Mouse (Mus musculus): ENCODE results near the gene Tmem120b. TPM values are rescaled to one million over a fixed set of nuclear protein-coding genes. Genes with fewer than 3 reads are reported as not detected.

Tmem120b gene
- total and polyA plus RNA-seq, 2 experiments from 2014 or later = 15.3 to 17.7 TPM

- Histone ChIP-seq H3K36me3 (ENCODE audit: insufficient read depth, low read length) (peaks cover 65% of the 10 kb centered on the region), H3K27ac (no peak overlapping the region), H3K4me3 (ENCODE audit: low read length) (no peak overlapping the region), H3K4me2 (ENCODE audit: low read depth, low read length) (no peak overlapping the region), H3K4me1 (ENCODE audit: insufficient read depth, low read length) (no peaks in the 10 kb centered on the region), H3K9me3 (ENCODE audit: low read length) (no peaks in the 10 kb centered on the region), H3K27me3 (ENCODE audit: insufficient read depth, low read length) (no peaks in the 10 kb centered on the region), H3K9ac (replicated peaks; ENCODE audit: low read length) (no peak overlapping the region)
- peak; percentile 67 for TF ChIP-seq CTCF (IDR thresholded peaks at IDR 0.05; ENCODE audit: low read depth)
- DNase-seq (ENCODE audit: low spot score) (no peak), ATAC-seq (no peak)
- WGBS = 75% methylated on average over 12 of the region's 12 CpGs
Measured at GRCm38 (mm10) chr5:123156763-123157162, 88.5 kb downstream of the Tmem120b start.

- Histone ChIP-seq H3K9me3 (ENCODE audit: low read length) (no peaks in the 10 kb centered on the region), H3K4me1 (ENCODE audit: insufficient read depth, low read length) (no peaks in the 10 kb centered on the region), H3K4me3 (ENCODE audit: low read length) (no peak overlapping the region), H3K27me3 (ENCODE audit: insufficient read depth, low read length) (no peaks in the 10 kb centered on the region), H3K27ac (no peak overlapping the region), H3K9ac (replicated peaks; ENCODE audit: low read length) (no peak overlapping the region), H3K4me2 (ENCODE audit: low read depth, low read length) (no peak overlapping the region), H3K36me3 (ENCODE audit: insufficient read depth, low read length) (peaks cover 60% of the 10 kb centered on the region)
- no peak for TF ChIP-seq CTCF (IDR thresholded peaks at IDR 0.05; ENCODE audit: low read depth)
- DNase-seq (ENCODE audit: low spot score) = no peak
- ATAC-seq = no peak
- WGBS = 90% methylated on average over 4 of the region's 4 CpGs
Measured at GRCm38 (mm10) chr5:123157972-123158371, 89.8 kb downstream of the Tmem120b start.

GRCm38 (mm10) chr5:123159446-123159845 is 91.2 kb downstream of the Tmem120b start:
- no peaks in the 10 kb centered on the region for H3K9me3 ChIP-seq (ENCODE audit: low read length)
- WGBS = 88% methylated on average over 4 of the region's 4 CpGs
- H3K4me1 ChIP-seq (ENCODE audit: insufficient read depth, low read length) = no peaks in the 10 kb centered on the region
- no peak overlapping the region for H3K27ac ChIP-seq
- no peak overlapping the region for H3K9ac ChIP-seq (replicated peaks; ENCODE audit: low read length)
- no peak for TF ChIP-seq CTCF (IDR thresholded peaks at IDR 0.05; ENCODE audit: low read depth)
- no peak overlapping the region for H3K4me3 ChIP-seq (ENCODE audit: low read length)
- H3K4me2 ChIP-seq (ENCODE audit: low read depth, low read length) = no peak overlapping the region
- ATAC-seq (no peak), DNase-seq (ENCODE audit: low spot score) (no peak)
- H3K36me3 ChIP-seq (ENCODE audit: insufficient read depth, low read length) = peaks cover 67% of the 10 kb centered on the region
- no peaks in the 10 kb centered on the region for H3K27me3 ChIP-seq (ENCODE audit: insufficient read depth, low read length)

GRCm38 (mm10) chr5:123159866-123160265 is 91.7 kb downstream of the Tmem120b start:
- no peak for TF ChIP-seq CTCF (IDR thresholded peaks at IDR 0.05; ENCODE audit: low read depth)
- H3K9me3 ChIP-seq (ENCODE audit: low read length) = no peaks in the 10 kb centered on the region
- 90% methylated on average over 15 of the region's 15 CpGs for WGBS
- H3K9ac ChIP-seq (replicated peaks; ENCODE audit: low read length) = 0 out of 2 replicates have a peak overlapping the region, but pooled peaks have one; percentile 3
- ATAC-seq = no peak
- no peak overlapping the region for H3K4me3 ChIP-seq (ENCODE audit: low read length)
- H3K27ac ChIP-seq = no peak overlapping the region
- DNase-seq (ENCODE audit: low spot score) = no peak
- H3K36me3 ChIP-seq (ENCODE audit: insufficient read depth, low read length) = peaks cover 65% of the 10 kb centered on the region
- H3K4me1 ChIP-seq (ENCODE audit: insufficient read depth, low read length) = no peaks in the 10 kb centered on the region
- H3K27me3 ChIP-seq (ENCODE audit: insufficient read depth, low read length) = no peaks in the 10 kb centered on the region
- H3K4me2 ChIP-seq (ENCODE audit: low read depth, low read length) = no peak overlapping the region

GRCm38 (mm10) chr5:123160341-123160740 is 92.1 kb downstream of the Tmem120b start:
- Histone ChIP-seq H3K36me3 (ENCODE audit: insufficient read depth, low read length) (peaks cover 63% of the 10 kb centered on the region), H3K4me2 (ENCODE audit: low read depth, low read length) (no peak overlapping the region), H3K27ac (no peak overlapping the region), H3K4me3 (ENCODE audit: low read length) (no peak overlapping the region), H3K27me3 (ENCODE audit: insufficient read depth, low read length) (no peaks in the 10 kb centered on the region), H3K9me3 (ENCODE audit: low read length) (no peaks in the 10 kb centered on the region), H3K4me1 (ENCODE audit: insufficient read depth, low read length) (no peaks in the 10 kb centered on the region), H3K9ac (replicated peaks; ENCODE audit: low read length) (no peak overlapping the region)
- ATAC-seq (no peak), DNase-seq (ENCODE audit: low spot score) (no peak)
- 88% methylated on average over 14 of the region's 15 CpGs for WGBS
- TF ChIP-seq CTCF (IDR thresholded peaks at IDR 0.05; ENCODE audit: low read depth) = no peak

GRCm38 (mm10) chr5:123162942-123163341 is 94.7 kb downstream of the Tmem120b start:
- no peak for ATAC-seq
- no peak overlapping the region for H3K27ac ChIP-seq
- H3K27me3 ChIP-seq (ENCODE audit: insufficient read depth, low read length) = no peaks in the 10 kb centered on the region
- no peak for TF ChIP-seq CTCF (IDR thresholded peaks at IDR 0.05; ENCODE audit: low read depth)
- no peak for DNase-seq (ENCODE audit: low spot score)
- no peaks in the 10 kb centered on the region for H3K4me1 ChIP-seq (ENCODE audit: insufficient read depth, low read length)
- no peak overlapping the region for H3K4me3 ChIP-seq (ENCODE audit: low read length)
- peaks cover 70% of the 10 kb centered on the region for H3K36me3 ChIP-seq (ENCODE audit: insufficient read depth, low read length)
- H3K9ac ChIP-seq (replicated peaks; ENCODE audit: low read length) = no peak overlapping the region
- no peaks in the 10 kb centered on the region for H3K9me3 ChIP-seq (ENCODE audit: low read length)
- H3K4me2 ChIP-seq (ENCODE audit: low read depth, low read length) = no peak overlapping the region
- WGBS = 79% methylated on average over 9 of the region's 9 CpGs

- ATAC-seq = no peak
- 85% methylated on average over 10 of the region's 10 CpGs for WGBS
Measured at GRCm38 (mm10) chr5:123166437-123166836, 98.2 kb downstream of the Tmem120b start.

More at GRCm38 (mm10) chr5:123166437-123166836, 98.2 kb downstream of the Tmem120b start:
- H3K4me1 ChIP-seq (ENCODE audit: insufficient read depth, low read length) = no peaks in the 10 kb centered on the region
- H3K27ac ChIP-seq = no peak overlapping the region
- no peaks in the 10 kb centered on the region for H3K9me3 ChIP-seq (ENCODE audit: low read length)
- peaks cover 40% of the 10 kb centered on the region for H3K36me3 ChIP-seq (ENCODE audit: insufficient read depth, low read length)
- DNase-seq (ENCODE audit: low spot score) = no peak
- H3K27me3 ChIP-seq (ENCODE audit: insufficient read depth, low read length) = no peaks in the 10 kb centered on the region
- H3K4me3 ChIP-seq (ENCODE audit: low read length) = no peak overlapping the region
- no peak overlapping the region for H3K4me2 ChIP-seq (ENCODE audit: low read depth, low read length)
- no peak for TF ChIP-seq CTCF (IDR thresholded peaks at IDR 0.05; ENCODE audit: low read depth)
- no peak overlapping the region for H3K9ac ChIP-seq (replicated peaks; ENCODE audit: low read length)

Other genes with a start within 250 kb of the Tmem120b start
- 446 and 449 TPM in 2 replicates for gene Anapc5, start 247.1 kb upstream of the Tmem120b start, total RNA-seq (2014; rRNA removed)
- gene Anapc5, start 247.1 kb upstream of the Tmem120b start, polyA plus RNA-seq (2015; fragmentation: Nextera tagmentation; extraction: Ambion mirVana) = 416 and 426 TPM in 2 replicates
- 23.8 and 37.2 TPM in 2 replicates for gene Rnf34, start 218.4 kb upstream of the Tmem120b start, total RNA-seq (2014; rRNA removed)
- gene Rnf34, start 218.4 kb upstream of the Tmem120b start, polyA plus RNA-seq (2015; fragmentation: Nextera tagmentation; extraction: Ambion mirVana) = 43.0 and 46.2 TPM in 2 replicates
- gene Kdm2b, start 78.6 kb upstream of the Tmem120b start, total RNA-seq (2014; rRNA removed) = 75.7 and 87.3 TPM in 2 replicates
- gene Kdm2b, start 78.6 kb upstream of the Tmem120b start, polyA plus RNA-seq (2015; fragmentation: Nextera tagmentation; extraction: Ambion mirVana) = 59.7 and 60.9 TPM in 2 replicates
- 20.9 and 27.2 TPM in 2 replicates for gene Orai1, start 53.3 kb upstream of the Tmem120b start, total RNA-seq (2014; rRNA removed)
- 16.8 and 18.3 TPM in 2 replicates for gene Orai1, start 53.3 kb upstream of the Tmem120b start, polyA plus RNA-seq (2015; fragmentation: Nextera tagmentation; extraction: Ambion mirVana)
- not detected in 2 replicates for gene Morn3, start 21.4 kb upstream of the Tmem120b start, total RNA-seq (2014; rRNA removed)
- gene Morn3, start 21.4 kb upstream of the Tmem120b start, polyA plus RNA-seq (2015; fragmentation: Nextera tagmentation; extraction: Ambion mirVana) = 0.64 and 0.87 TPM in 2 replicates
- gene Rhof, start 64.3 kb downstream of the Tmem120b start, total RNA-seq (2014; rRNA removed) = 43.5 and 44.4 TPM in 2 replicates
- 36.6 and 36.8 TPM in 2 replicates for gene Rhof, start 64.3 kb downstream of the Tmem120b start, polyA plus RNA-seq (2015; fragmentation: Nextera tagmentation; extraction: Ambion mirVana)
- gene Setd1b, start 73.8 kb downstream of the Tmem120b start, total RNA-seq (2014; rRNA removed) = 4.8 TPM in 2 replicates
- 7.1 and 7.2 TPM in 2 replicates for gene Setd1b, start 73.8 kb downstream of the Tmem120b start, polyA plus RNA-seq (2015; fragmentation: Nextera tagmentation; extraction: Ambion mirVana)
- 28.5 and 30.8 TPM in 2 replicates for gene Psmd9, start 101.0 kb downstream of the Tmem120b start, total RNA-seq (2014; rRNA removed)
- 86.1 and 87.2 TPM in 2 replicates for gene Psmd9, start 101.0 kb downstream of the Tmem120b start, polyA plus RNA-seq (2015; fragmentation: Nextera tagmentation; extraction: Ambion mirVana)
- not detected in 2 replicates for gene Hpd, start 114.3 kb downstream of the Tmem120b start, total RNA-seq (2014; rRNA removed)
- gene Hpd, start 114.3 kb downstream of the Tmem120b start, polyA plus RNA-seq (2015; fragmentation: Nextera tagmentation; extraction: Ambion mirVana) = not detected in 2 replicates
- 2.4 and 2.8 TPM in 2 replicates for gene Wdr66, start 183.7 kb downstream of the Tmem120b start, total RNA-seq (2014; rRNA removed)
- 0.69 and 1.4 TPM in 2 replicates for gene Wdr66, start 183.7 kb downstream of the Tmem120b start, polyA plus RNA-seq (2015; fragmentation: Nextera tagmentation; extraction: Ambion mirVana)